Mouse (Mus musculus): ENCODE measurements around the gene Hs1bp3. TPM values are rescaled to one million over a fixed set of nuclear protein-coding genes. Genes with fewer than 3 reads are reported as not detected.

The Hs1bp3 gene
- polyA plus RNA-seq, 1 experiment: 3.2 TPM

- no peak overlapping the region for H3K27ac ChIP-seq (ENCODE audit: control insufficient read depth, insufficient read depth, low read depth, low read length, poor library complexity)
- no peak for TF ChIP-seq POLR2A (IDR thresholded peaks at IDR 0.05; ENCODE audit: borderline replicate concordance, control insufficient read depth, low read depth, low read length)
- no peak for TF ChIP-seq CTCF (IDR thresholded peaks at IDR 0.05; ENCODE audit: control insufficient read depth, insufficient read depth, low read length)
- no peak overlapping the region for H3K4me3 ChIP-seq (replicated peaks; ENCODE audit: control insufficient read depth, low read depth, low read length)
- H3K4me1 ChIP-seq (ENCODE audit: control insufficient read depth, insufficient read depth, low read length): no peaks in the 10 kb centered on the region; the same call in 1 of the 2 replicates
- 77% methylated on average over 4 of the region's 4 CpGs for whole genome bisulfite sequencing
These were observed 75.5 kb downstream of the Hs1bp3 start for GRCm38 (mm10) chr12:8388529-8389414.

GRCm38 (mm10) chr12:8393226-8393625 is 80.0 kb downstream of the Hs1bp3 start:
- Histone ChIP-seq H3K4me3 (replicated peaks; ENCODE audit: control insufficient read depth, low read depth, low read length) (no peak overlapping the region), H3K4me1 (ENCODE audit: control insufficient read depth, insufficient read depth, low read length) (peaks cover 2% of the 10 kb centered on the region; the same call in 1 of the 2 replicates), H3K27ac (ENCODE audit: control insufficient read depth, insufficient read depth, low read depth, low read length, poor library complexity) (no peak overlapping the region)
- TF ChIP-seq POLR2A (IDR thresholded peaks at IDR 0.05; ENCODE audit: borderline replicate concordance, control insufficient read depth, low read depth, low read length): no peak
- TF ChIP-seq CTCF (IDR thresholded peaks at IDR 0.05; ENCODE audit: control insufficient read depth, insufficient read depth, low read length): no peak
- 89% methylated on average over 5 of the region's 5 CpGs for WGBS

Other genes with a start within 250 kb of the Hs1bp3 start
- 11.3 and 21.4 TPM in 2 replicates for gene Ldah, start 105.3 kb upstream of the Hs1bp3 start, polyA plus RNA-seq (2011; ENCODE audit: insufficient read depth, insufficient read length, low replicate concordance, missing spikeins)
- not detected in 2 replicates for gene Gdf7, start 11.5 kb upstream of the Hs1bp3 start, polyA plus RNA-seq (2011; ENCODE audit: insufficient read depth, insufficient read length, low replicate concordance, missing spikeins)
- 22.7 and 34.2 TPM in 2 replicates for gene Rhob, start 186.6 kb downstream of the Hs1bp3 start, polyA plus RNA-seq (2011; ENCODE audit: insufficient read depth, insufficient read length, low replicate concordance, missing spikeins)